Mouse (Mus musculus) MN1 (cell line): ENCODE data around the gene Uck1.
"Not testable (repeated sequence)": the region's sequence is repeated elsewhere in the genome, so short reads cannot be mapped to it uniquely, and the experiment has no call there.

ENCODE experiments used
- DNase-seq: peaks from one replicate; pipeline ENCODE4 v3.0.0-alpha.2; 2016; ENCODE audit warnings: low spot score

Gene Uck1

GRCm38 (mm10) chr2:32259657-32260417 lies at the start of gene Uck1:
Gene Uck1, minus strand, starts transcription at chr2:32260159.
- DNase-seq = peak; percentile 92

GRCm38 (mm10) chr2:32308870-32309568 lies 49.1 kb upstream of the Uck1 start:
- no peak for DNase-seq

- DNase-seq = peak; percentile 68
These were observed 48.2 kb upstream of the Uck1 start for GRCm38 (mm10) chr2:32307941-32308760.

- no peak for DNase-seq
These were observed 47.4 kb upstream of the Uck1 start for GRCm38 (mm10) chr2:32307247-32307798.

DNA sequence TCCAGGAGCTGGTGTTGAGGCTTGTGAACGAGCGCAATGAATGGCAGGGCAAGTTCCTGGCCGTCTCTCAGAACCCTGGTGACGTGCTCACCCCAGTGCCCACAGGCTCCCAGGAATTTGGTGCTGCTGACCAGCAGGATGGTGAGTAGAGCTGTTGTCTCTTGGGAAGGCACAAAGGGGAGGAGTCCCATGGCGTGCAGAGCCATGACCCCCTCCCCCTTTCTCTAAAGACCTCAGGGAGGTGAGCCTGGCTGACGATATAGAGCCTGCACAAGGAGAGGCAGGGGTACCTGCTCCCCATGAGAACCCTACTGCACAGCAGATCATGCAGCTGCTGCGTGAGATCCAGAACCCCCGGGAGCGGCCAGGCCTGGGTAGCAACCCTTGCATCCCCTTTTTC lies 46.2 kb upstream of the Uck1 start:
- no peak for DNase-seq

DNA sequence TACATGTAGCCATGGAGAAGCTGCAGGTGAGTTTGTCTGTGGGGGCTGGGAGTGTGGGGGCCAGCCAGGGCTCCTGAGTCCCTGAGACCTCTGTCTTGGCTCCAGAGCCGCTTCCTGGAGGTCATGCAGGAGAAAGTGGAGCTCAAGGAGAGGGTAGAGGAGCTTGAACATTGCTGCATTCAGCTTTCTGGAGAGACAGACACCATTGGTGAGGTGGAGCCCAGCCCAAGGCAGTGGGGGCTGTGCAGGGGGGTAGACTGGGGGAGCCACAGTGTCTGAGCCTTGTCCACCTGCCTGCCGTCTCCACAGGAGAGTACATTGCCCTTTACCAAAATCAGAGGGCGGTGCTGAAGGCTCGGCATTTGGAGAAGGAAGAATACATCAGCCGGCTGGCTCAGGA lies 45.7 kb upstream of the Uck1 start:
- DNase-seq = no peak

DNA sequence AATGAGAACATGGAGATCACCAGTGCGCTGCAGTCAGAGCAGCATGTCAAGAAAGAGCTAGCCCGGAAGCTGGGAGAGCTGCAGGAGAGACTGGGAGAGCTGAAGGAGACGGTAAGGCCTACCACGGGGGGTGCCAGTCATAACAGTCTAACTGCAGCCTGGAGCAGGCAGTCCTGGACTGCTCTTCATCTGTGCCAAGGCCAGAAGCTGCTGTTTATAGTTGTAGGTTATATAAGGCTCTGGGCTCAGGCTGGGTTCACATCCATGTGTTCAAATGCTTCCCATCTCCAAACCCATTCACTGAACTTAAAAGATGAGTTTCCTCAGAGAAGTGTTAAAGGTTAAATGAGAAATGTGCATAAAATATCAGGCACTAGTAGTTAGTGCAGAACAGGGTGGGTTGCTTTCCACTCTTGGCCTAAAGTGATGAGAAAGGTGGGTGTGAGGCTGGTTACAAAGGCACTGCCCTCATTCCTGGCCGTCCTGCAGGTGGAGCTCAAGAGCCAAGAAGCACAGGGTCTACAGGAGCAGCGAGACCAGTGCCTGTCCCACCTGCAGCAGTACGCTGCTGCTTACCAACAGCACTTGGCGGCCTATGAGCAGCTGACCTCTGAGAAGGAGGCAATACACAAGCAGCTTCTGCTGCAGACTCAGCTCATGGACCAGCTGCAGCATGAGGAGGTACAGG lies 44.3 kb upstream of the Uck1 start:
- DNase-seq = peak; percentile 76

GRCm38 (mm10) chr2:32302952-32303351 lies 43.0 kb upstream of the Uck1 start:
- no peak for DNase-seq

DNA sequence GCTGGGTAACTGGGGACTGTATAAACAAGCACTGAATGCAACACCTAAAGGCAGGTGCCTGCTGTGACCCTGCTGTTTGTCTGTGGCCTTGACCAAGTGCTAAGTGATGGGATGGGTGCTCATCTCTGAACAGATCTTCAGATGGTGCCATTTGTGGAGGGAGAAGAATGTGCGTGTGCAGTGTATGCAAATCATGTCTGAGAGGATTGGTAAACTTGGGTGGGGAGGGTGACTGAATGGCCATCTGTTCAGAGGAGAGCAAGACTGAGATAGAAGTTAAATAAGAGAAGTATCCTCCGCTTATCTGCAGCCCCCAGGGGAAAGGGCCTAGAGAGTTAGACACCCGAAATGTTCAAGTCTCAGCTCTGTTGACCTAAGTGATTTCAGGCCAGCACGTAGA lies 39.5 kb upstream of the Uck1 start:
- DNase-seq = no peak

DNA sequence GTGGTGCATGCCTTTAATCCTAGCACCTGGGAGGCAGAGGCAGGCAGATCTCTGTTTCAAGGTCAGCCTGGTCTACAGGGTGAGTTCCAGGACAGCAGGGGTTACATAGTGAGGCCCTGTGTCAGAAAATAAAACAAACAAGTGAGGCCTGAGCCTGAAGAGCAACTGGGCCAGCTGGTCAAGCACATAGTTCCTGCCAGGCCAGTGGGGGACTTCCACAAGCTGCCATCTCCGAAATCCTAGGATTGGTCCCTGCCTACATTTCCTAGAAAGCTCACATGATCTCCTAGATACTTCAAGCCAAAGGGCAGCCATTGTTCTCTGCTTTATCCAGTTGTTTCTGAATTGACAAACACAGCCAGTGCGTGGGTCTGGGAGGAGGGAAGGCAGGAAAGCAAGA lies 35.9 kb upstream of the Uck1 start:
- not testable (repeated sequence) for DNase-seq

- no peak for DNase-seq
These were observed 35.3 kb upstream of the Uck1 start for GRCm38 (mm10) chr2:32295285-32295684.

- peak; percentile 25 for DNase-seq
These were observed 34.4 kb upstream of the Uck1 start for GRCm38 (mm10) chr2:32294348-32294747.

GRCm38 (mm10) chr2:32289578-32289977 lies 29.6 kb upstream of the Uck1 start:
- DNase-seq = peak; percentile 50

- peak; percentile 49 for DNase-seq
These were observed 28.5 kb upstream of the Uck1 start for GRCm38 (mm10) chr2:32288371-32288931.

GRCm38 (mm10) chr2:32287923-32288367 lies 28.0 kb upstream of the Uck1 start, which contains the start of gene Swi5:
Gene Swi5, minus strand, starts transcription at chr2:32288075.
- peak; percentile 100 for DNase-seq

GRCm38 (mm10) chr2:32287334-32287840 lies 27.4 kb upstream of the Uck1 start, which contains the start of gene Golga2:
Gene Golga2, plus strand, starts transcription at chr2:32287384.
- DNase-seq = peak; percentile 33

GRCm38 (mm10) chr2:32283986-32284385 lies 24.0 kb upstream of the Uck1 start:
- no peak for DNase-seq

DNA sequence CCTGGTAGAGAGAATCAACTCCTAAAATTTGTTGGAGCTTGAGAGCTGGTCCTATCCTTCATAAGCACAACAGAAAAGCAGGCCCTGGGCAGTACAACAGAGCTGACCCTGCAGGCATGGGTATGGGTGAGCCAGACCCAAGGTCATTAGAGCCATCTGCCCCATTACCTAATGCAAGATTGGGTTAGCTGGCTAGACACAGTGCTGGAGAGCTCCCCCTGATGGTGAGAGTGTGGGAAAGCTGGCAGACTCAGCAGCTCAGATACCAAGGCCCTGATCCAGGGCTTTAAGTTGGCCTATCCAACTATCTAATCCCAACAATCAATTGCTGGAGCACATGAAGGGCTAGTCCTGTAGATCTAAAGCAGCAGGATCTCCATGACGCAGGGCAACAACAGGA lies 22.8 kb upstream of the Uck1 start:
- peak; percentile 92 for DNase-seq

DNA sequence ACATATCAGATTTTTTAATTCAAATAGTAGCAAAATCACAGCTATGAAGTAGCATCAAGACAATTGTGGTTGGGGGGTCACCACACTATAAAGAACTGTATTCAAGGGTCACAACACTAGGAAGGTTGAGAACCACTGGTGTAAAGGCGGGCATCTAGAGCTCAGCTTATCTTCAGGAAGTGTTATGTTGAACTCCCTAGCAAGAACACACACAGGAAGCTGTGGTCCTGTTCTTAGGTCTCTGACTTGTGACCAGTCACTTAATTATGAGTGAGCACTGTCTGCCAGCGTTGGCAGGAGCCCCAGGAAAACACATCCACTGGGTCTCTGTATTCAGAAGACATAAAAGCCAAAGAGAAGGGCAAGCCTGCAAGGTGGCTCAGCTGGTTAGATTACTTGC lies 22.3 kb upstream of the Uck1 start:
- DNase-seq = peak; percentile 29

DNA sequence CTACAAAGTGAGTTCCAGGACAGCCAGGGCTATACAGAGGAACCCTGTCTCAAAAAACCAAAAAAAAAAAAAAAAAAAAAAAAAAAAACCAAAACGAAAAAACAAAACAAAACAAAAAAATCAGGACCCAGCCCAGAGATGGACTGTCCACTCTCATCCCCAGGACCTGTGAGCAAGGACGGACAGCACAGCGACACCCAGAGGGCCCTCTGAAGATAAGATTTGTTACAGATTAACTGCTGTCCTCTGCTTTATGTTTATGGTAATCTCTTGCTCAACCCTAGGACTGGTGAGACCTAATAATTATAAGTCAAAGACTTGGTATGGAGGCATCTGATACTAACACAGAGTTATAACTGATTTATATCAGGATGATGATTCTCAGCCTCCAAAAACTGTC lies 15.9 kb upstream of the Uck1 start:
- DNase-seq = no peak

DNA sequence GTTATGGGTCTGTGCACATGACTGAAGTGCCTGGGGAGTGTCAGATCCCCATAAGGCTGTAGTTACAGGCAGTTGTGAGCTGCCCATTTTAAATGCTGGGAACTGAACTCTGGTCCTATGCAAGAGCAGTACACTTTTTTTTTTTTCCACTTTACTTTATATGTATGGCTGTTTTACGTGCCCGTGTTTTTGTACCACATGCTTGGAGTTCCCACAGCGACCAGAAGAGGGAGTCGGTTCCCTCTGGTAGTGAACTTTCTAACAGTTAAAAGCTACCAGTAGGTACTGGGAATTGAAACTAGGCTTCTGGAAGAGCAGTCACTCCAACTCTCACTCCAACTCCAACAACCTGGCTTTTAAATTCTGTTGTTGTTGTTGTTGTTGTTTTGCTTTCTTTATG lies 676 bp upstream of the Uck1 start:
- DNase-seq = peak; percentile 33
